Mouse (Mus musculus): ENCODE results near the gene Zfp74. TPM values are rescaled to one million over a fixed set of nuclear protein-coding genes. Genes with fewer than 3 reads are reported as not detected.

Gene Zfp74
- total RNA-seq, 2 experiments from 2014 or later, result 8.6 to 10.0 TPM

GRCm38 (mm10) chr7:29953086-29953485 is 803 bp downstream of the Zfp74 start:
- DNase-seq (ENCODE audit: low spot score in 2 of 2), result no peak

DNA sequence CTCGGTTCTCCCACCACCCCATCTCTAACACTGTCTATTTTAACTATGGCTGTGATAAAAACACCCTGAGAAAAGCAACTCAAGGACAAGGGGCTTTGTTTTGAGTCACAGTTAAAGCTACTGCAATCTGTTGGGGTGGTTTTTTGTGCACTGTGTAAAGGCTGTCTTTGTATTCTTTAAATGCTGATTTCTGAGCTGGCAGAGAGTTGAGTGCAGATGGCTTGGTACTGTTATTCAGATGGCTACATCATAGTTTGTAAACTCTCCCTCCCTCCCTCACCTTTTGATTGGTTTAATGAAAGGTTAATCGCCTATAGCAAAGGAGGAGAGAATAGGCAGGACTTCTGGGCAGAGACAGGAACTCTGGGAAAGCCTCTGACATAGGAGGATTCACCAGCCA is 9.7 kb downstream of the Zfp74 start:
- DNase-seq (ENCODE audit: low spot score in 2 of 2), result no peak

- no peak for DNase-seq (ENCODE audit: low spot score in 2 of 2)
These were observed 10.2 kb downstream of the Zfp74 start for GRCm38 (mm10) chr7:29943720-29944119.

DNA sequence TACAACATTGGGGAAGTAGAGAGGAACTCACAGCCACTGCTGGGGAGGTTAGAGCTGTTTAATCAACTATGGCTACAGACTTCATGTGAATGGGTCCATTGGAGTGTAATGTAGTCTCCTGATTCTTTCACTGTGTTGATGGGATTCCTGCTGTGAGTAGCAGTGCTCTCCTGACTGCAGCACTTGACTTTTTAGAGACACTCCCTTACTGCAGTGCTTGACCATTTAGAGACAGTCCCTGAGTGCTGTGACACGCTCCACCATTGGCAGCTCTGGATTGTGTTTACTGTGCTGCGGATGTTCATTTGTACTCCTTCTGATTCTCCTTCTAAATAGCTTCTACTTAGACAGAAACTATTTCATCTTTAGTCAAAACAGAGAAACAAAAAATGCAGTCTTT is 11.1 kb downstream of the Zfp74 start:
- DNase-seq (ENCODE audit: low spot score in 2 of 2), result no peak

DNA sequence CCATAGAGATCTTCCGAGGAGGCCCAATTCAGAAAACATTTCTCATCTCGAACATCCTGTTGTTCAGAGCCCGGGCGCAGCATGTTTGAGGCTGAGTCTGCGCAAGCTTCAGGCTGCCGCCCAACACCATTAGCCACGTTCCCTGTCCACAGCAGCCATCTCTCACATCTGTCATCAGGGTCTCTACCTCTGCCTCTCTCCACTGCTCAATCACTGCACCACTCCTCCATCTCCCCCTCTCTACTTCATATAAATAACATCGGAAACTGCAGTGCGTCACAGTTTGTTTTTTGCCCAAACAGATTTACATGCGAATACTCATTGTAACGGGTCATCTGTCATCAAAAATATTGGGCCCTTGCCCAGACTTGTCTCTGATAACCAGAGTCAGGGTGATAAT is 12.9 kb downstream of the Zfp74 start:
- no peak for DNase-seq (ENCODE audit: low spot score in 2 of 2)

GRCm38 (mm10) chr7:29938856-29939255 is 15.0 kb downstream of the Zfp74 start:
- no peak for DNase-seq (ENCODE audit: low spot score in 2 of 2)

DNA sequence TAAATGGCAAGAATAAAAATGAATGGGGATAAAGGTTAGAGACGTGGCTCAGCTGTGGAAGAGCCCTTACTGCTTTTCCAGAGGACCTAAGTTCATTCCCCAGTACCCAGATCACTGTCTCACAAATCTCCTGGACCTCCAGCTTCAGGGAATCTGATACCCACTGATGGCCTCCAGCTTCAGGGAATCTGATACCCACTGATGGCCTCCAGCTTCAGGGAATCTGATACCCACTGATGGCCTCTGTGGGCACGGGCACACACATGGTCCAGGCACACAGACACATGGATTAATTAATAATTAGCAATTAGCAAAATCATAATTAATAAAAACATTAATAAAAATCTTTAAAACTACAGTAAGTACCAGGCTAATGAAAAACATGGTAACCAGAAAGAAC is 31.1 kb downstream of the Zfp74 start:
- DNase-seq (ENCODE audit: low spot score in 2 of 2), result no peak

- no peak for DNase-seq (ENCODE audit: low spot score in 2 of 2)
These were observed 32.3 kb downstream of the Zfp74 start for GRCm38 (mm10) chr7:29921439-29922093.

- DNase-seq (ENCODE audit: low spot score in 2 of 2), result no peak
These were observed 35.8 kb downstream of the Zfp74 start for GRCm38 (mm10) chr7:29918062-29918453.

DNA sequence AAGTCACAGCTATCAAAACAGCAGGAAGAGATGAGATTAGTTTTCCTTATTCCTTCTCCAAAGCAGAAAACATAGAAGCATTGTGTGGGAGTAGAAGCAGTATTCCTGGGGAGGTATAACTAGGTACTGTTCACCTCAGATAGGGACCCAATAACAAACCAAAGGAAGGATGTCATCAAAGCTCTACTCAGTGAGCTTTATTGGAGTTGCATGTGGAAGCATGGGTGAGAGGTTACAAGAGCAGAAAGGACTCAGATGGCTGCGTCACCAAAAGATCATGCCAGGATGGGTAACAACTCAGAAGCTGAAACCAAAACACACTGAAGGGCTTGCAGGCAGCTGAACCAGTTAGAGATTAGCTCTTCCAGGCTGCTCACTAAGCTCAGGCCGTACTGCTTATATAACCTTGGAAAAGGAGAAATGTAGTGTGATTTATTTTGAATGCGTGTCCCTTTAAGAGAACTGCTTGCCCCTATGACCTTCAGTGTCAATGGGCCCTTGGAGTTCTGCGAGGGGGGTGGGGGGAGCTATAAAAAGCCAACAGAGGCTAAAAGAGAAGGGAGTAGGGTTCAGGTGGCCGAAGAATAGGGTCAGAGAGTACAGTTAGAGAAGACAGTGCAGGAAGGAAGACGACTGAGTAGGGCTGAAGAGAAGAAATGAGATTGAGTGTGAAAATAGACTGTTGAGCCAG is 36.4 kb downstream of the Zfp74 start:
- no peak for DNase-seq (ENCODE audit: low spot score in 2 of 2)

DNA sequence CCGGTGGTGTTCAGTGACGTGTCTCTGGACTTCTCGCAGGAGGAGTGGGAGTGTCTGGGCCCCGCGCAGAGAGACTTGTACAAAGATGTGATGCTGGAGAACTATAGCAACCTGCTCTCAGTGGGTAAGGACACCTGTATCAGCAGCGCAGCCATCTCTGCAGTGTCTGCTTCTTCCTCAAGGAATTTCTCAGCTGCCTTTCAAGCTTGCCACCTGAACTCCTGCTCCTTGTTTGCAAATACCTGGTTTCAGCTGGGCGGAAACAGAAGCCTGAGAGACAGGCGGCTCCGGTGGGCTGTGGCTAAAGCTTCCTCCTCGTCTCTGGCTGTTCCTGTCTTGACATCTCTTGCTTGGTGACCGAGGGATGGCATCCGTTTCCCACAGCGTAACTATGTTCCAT is 41.7 kb downstream of the Zfp74 start:
- no peak for DNase-seq (ENCODE audit: low spot score in 2 of 2)

DNA sequence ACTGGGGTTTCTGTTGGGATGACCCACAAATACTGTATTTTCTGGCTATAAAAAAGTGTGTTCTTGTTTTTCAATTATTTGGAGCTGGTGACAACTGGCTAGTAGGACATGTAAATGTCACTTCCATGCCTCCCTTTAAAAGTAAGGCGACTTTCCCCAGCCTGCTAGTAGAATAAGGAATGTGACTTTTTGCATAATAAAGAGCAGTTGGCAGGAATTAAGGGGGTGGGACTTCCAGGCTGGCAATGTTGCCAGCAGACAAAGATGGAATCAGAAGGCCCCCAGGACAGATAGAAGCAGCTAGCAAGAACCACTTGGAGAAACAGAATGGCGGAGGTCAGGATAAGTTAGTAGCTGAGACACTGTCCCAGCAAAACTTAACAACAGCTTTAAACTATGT is 43.6 kb downstream of the Zfp74 start:
- no peak for DNase-seq (ENCODE audit: low spot score in 2 of 2)

GRCm38 (mm10) chr7:29908130-29908950 is 45.5 kb downstream of the Zfp74 start, which contains the start of gene Zfp383:
TSS of gene Zfp383 (plus strand) at chr7:29908223.
- DNase-seq (ENCODE audit: low spot score in 2 of 2), result peak; percentile 73 to 79

DNA sequence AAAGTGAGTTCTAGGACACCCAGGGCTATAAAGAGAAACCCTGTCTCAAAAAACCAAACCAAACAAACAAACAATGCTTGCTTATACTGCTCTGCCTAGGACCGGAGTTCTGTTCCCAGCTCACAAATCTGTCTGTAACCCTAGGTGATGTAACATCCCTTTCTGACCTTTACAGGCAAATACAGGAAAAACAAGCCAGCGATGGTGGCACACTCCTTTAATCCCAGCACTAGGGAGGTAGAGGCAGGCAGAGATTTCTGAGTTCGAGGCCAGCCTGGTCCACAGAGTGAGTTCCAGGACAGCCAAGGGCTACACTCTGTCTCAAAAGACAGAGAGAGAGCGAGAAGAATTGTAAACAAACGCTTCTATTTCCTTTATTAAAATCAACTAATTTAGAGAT is 46.7 kb downstream of the Zfp74 start:
- no peak for DNase-seq (ENCODE audit: low spot score in 2 of 2)

DNA sequence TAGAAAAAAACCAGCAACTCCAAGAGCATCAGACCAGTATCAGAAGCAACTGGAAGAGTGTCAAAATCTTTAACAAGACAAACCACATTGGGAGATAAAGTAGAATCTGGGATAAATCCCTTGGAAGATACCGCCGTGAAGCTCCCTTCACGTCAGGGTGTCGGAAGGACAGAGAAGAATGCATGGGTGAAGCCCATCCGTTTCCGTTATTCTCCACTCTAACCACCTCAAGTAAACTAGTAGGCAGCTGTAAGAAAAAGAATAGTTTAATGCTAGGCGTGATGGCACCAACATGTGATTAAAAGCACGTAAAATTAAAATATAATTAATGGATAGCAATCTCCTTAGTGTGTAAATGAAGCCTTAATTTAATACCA is 47.2 kb downstream of the Zfp74 start:
- DNase-seq (ENCODE audit: low spot score in 2 of 2), result no peak

DNA sequence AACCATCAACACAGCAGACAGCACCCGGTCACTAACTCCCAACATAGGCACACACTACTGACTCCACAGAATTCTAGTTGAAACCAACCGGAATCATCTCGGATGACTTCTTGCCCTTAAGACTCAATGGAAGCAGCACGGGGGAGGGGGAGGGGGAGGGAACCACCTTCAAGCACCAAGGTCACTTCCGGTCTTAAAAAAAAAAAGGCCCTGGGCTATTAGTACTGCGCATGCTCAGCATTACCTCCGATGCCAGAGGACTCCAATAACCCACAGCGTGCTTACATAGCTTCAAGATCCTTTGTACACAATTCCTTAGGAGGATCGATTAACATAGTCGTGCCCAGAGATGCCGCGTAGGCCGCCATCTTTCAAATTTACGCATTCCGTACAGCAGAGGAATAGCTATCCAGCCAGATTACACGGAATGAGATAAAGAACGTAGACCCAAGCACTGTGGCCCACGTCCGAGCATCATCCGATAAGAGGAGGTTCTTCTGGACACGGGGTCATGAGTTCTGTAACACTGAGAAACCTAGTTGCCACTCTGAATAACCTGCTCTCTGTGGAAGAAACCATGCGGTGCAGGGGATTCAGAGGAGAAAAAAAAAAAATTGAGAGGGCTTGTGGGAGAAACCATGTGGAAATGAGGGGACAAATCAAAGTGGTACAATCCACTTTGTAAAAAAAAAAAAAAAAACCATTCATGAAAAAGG is 47.8 kb downstream of the Zfp74 start, which contains the start of gene Zfp27:
Zfp27 (minus strand) TSS at position 607 of the 716 bp plus-strand sequence.
- DNase-seq (ENCODE audit: low spot score in 2 of 2), result peak; percentile 28 to 43

DNA sequence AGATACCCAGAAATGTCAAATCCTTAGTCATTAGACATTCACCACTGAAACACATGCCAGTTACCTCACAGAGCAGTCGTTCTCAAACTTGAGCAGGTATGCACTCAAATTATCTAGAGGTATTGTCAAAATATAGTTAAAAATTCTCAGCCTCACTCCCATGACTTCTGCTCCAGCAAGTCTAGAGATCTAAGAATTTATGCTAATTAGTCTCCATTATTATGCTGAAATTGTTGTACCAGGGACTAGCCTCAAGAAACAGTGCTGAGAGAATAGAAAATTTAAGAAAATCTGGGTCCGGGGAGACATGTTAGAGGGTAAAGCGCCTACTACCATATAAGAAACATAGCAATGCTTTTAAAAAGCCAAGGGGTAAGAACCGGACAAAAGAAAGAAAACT is 49.8 kb downstream of the Zfp74 start:
- no peak for DNase-seq (ENCODE audit: low spot score in 2 of 2)

DNA sequence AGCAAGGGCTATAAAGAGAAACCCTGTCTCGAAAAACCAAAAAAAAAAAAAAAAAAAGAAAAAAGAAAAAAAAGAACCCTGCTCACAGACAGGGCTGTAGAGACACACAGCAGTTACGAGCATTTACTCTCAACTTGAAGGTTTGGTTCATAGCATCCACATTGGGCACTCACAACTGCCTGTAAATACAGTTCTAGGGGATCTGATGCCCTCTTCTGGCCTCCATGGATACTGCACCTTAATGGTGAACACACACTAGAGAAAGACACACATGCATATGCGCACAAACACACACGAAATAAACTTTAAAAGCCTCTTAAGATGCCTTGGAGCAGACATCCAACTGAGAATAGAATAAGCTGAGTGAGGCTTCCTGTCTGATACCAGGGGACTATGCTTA is 55.5 kb downstream of the Zfp74 start:
- no peak for DNase-seq (ENCODE audit: low spot score in 2 of 2)

DNA sequence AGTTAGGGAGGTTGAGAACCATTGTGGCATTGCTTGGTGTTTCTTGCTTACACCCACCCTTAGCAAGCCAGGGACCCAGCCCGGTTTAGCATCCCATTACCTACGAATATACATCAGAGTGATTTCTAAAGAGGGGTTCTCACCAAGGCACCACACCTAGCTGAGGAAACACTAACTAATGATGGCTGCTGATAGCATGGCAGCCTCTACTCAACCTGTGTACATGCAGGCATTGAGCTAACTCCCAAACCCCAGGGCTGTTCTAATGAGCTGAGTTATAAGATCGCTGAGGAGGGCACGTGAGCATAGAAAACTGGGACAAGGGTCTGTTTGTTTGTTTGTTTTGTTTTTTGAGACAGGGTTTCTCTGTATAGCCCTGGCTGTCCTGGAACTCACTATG is 61.1 kb downstream of the Zfp74 start:
- no peak for DNase-seq (ENCODE audit: low spot score in 2 of 2)

DNA sequence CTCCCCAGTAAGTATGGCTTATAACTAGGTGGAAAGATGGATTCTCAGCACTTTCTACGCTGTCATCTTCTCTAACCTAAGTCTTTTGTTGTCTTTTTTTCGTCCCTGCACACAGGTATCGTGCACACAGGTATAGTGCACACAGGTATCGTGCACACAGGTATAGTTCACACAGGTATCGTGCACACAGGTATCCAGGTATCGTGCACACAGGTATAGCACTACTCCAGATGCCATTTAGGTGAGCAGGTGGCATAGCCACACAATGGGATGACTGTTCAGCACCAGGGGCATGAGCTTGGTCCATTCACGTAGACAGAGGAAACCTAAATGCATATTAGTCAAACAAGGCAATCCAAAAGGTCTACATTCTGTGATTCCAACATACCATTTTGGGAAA is 63.4 kb downstream of the Zfp74 start:
- no peak for DNase-seq (ENCODE audit: low spot score in 2 of 2)

- DNase-seq (ENCODE audit: low spot score in 2 of 2), result no peak
These were observed 73.0 kb downstream of the Zfp74 start for GRCm38 (mm10) chr7:29880916-29881315.

All from adrenal gland, adult 18-20 months (tissue).